Mouse (Mus musculus) liver, postnatal 0 days (tissue): ENCODE measurements around the gene Ccdc60. TPM values are rescaled to one million over a fixed set of nuclear protein-coding genes. Genes with fewer than 3 reads are reported as not detected.
"Not testable (repeated sequence)": the region's sequence is repeated elsewhere in the genome, so short reads cannot be mapped to it uniquely, and the experiment has no call there.

Source experiments
- ATAC-seq: fragments of 200-750 bp; cut with Nextera tagmentation; 2 replicates; pipeline ENCODE4 v1.8.0; 2017; ENCODE audit warnings: mild to moderate bottlenecking, moderate library complexity
- DNase-seq: peaks from one replicate; pipeline ENCODE4 v3.0.0-alpha.2; 2016
- H3K27ac ChIP-seq: fragments of 300-500 bp; sonication (generic); 2 replicates; pipeline ENCODE4 v1.5.1; 2014; ENCODE audit warnings: antibody characterized with exemption, moderate library complexity, mild to moderate bottlenecking, low read depth
- H3K27me3 ChIP-seq: fragments of 300-500 bp; sonication (generic); 2 replicates; pipeline ENCODE4 v1.6.1; 2014; ENCODE audit warnings: low read length, control low read depth, mixed read lengths; ENCODE audit not compliant: insufficient read depth
- H3K36me3 ChIP-seq: fragments of 300-500 bp; sonication (generic); replicated peaks from 2 replicates; pipeline ENCODE4 v1.6.1; 2014; ENCODE audit warnings: mild to moderate bottlenecking, control low read depth, low read length, moderate library complexity, mixed read lengths; ENCODE audit not compliant: insufficient read depth
- H3K4me1 ChIP-seq: fragments of 300-500 bp; sonication (generic); 2 replicates; pipeline ENCODE4 v1.6.1; 2014; ENCODE audit warnings: antibody characterized with exemption, mild to moderate bottlenecking, control low read depth; ENCODE audit not compliant: insufficient read depth
- H3K4me2 ChIP-seq: fragments of 300-500 bp; sonication (generic); 2 replicates; pipeline ENCODE4 v1.6.1; 2014; ENCODE audit warnings: low read depth, mild to moderate bottlenecking, low read length, moderate library complexity, mixed read lengths
- H3K4me3 ChIP-seq: fragments of 300-500 bp; sonication (generic); 2 replicates; pipeline ENCODE4 v1.5.1; 2014; ENCODE audit warnings: low read depth, low read length
- H3K9ac ChIP-seq: fragments of 300-500 bp; sonication (generic); replicated peaks from 2 replicates; pipeline ENCODE4 v1.6.1; 2014; ENCODE audit warnings: mild to moderate bottlenecking, moderate library complexity
- H3K9me3 ChIP-seq: fragments of 300-500 bp; sonication (generic); 2 replicates; pipeline ENCODE4 v1.6.1; 2016; ENCODE audit warnings: mild to moderate bottlenecking, control low read depth, low read length, mixed read lengths
- CTCF ChIP-seq: sonication (generic); IDR thresholded peaks from 2 replicates; pipeline ENCODE4 v1.5.1; 2016; ENCODE audit warnings: antibody characterized with exemption, low read depth
- EP300 ChIP-seq: IDR thresholded peaks from 2 replicates; pipeline ENCODE4 v1.6.1; 2016; ENCODE audit warnings: antibody characterized with exemption, low read depth, mild to moderate bottlenecking
- WGBS: fragments of 180-500 bp; shearing (Covaris S2); extraction: QIAGEN DNeasy Blood & Tissue Kit; methylation state at CpG from one replicate; pipeline ENCODE4 v1.1.7; 2014; ENCODE audit not compliant: insufficient replicate concordance; 5-methylcytosine and 5-hydroxymethylcytosine counted together
- polyA plus RNA-seq: library from polyadenylated mRNA; unstranded; fragments of >200 nt; fragmentation: Nextera tagmentation; extraction: Ambion mirVana; gene quantifications from 2 replicates; pipeline ENCODE4 v1.2.1, GENCODE M21; 2015

Gene Ccdc60
- polyA plus RNA-seq, 1 experiment from 2014 or later, result not detected

DNA sequence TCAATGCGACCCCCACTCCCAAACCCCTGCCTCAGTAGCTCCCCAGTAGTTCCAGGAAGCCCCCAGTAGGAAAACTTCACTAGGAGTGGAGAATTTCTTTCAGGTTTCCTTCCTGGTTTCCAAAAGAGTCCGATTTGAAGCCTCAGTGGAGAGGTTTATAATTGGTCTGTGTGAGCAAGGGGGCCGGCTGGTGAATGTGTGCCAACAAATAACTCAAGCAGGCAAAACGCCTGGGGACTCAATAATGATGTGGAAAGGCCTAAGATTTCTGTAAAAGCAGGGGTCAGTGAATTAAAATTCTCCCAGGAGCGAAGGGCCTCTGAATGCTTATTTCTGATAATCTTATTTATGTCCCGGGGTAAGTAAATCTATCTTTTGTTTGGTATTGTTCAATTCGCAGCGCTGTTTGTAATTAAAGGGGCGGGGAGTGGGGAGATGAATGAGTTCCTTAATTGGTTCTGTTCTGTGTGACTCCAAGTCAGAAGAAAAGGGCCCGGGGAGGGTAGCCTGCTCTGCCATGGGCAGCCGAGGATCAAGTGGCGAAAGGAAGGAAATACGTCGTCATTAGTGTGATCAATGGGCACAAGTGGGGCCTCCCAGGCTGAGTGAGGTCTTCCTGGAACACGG lies 23.4 kb upstream of the Ccdc60 start:
- H3K9ac ChIP-seq, result no peak overlapping the region
- no peak overlapping the region for H3K4me3 ChIP-seq
- no peaks in the 10 kb centered on the region for H3K36me3 ChIP-seq
- DNase-seq, result no peak
- no peaks in the 10 kb centered on the region for H3K27me3 ChIP-seq
- no peak overlapping the region for H3K4me2 ChIP-seq
- H3K4me1 ChIP-seq, result no peaks in the 10 kb centered on the region
- H3K27ac ChIP-seq, result no peak overlapping the region
- no peaks in the 10 kb centered on the region for H3K9me3 ChIP-seq
- TF ChIP-seq EP300 (no peak), CTCF (no peak)
- ATAC-seq, result no peak
- WGBS, result 47% methylated on average over 15 of the region's 15 CpGs

DNA sequence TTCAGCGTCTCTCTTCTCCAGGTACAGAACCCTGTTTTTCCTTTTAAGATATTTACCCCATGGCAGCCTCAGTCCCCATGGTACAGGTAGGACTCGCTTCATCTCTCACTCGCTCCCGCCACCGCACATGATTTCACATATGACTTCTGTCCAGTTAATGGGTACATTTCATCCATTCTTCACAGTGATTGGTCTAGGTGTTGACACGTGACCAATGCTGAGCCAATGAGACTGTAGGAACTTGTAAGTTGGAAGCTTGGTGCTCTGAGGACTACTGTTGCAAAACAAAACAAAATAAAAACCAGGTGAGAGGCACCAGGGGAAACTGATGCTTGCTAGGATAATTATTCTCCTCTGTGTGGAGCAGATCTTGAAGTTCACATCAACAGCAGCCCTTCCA lies 22.9 kb upstream of the Ccdc60 start:
- Histone ChIP-seq H3K9ac (no peak overlapping the region), H3K4me1 (no peaks in the 10 kb centered on the region), H3K27ac (no peak overlapping the region), H3K4me2 (no peak overlapping the region), H3K4me3 (no peak overlapping the region), H3K27me3 (no peaks in the 10 kb centered on the region), H3K36me3 (no peaks in the 10 kb centered on the region), H3K9me3 (no peaks in the 10 kb centered on the region)
- TF ChIP-seq EP300, result no peak
- TF ChIP-seq CTCF, result no peak
- DNase-seq, result no peak
- ATAC-seq, result no peak
- WGBS, result 82% methylated on average over 6 of the region's 6 CpGs

GRCm38 (mm10) chr5:116309383-116309801 lies 20.6 kb upstream of the Ccdc60 start:
- TF ChIP-seq EP300, result no peak
- no peak for TF ChIP-seq CTCF
- Histone ChIP-seq H3K4me3 (no peak overlapping the region), H3K9me3 (no peaks in the 10 kb centered on the region), H3K4me2 (no peak overlapping the region), H3K4me1 (no peaks in the 10 kb centered on the region), H3K36me3 (no peaks in the 10 kb centered on the region), H3K9ac (no peak overlapping the region), H3K27me3 (no peaks in the 10 kb centered on the region), H3K27ac (no peak overlapping the region)
- 17% methylated on average over 6 of the region's 6 CpGs for WGBS
- ATAC-seq (no peak), DNase-seq (no peak)

DNA sequence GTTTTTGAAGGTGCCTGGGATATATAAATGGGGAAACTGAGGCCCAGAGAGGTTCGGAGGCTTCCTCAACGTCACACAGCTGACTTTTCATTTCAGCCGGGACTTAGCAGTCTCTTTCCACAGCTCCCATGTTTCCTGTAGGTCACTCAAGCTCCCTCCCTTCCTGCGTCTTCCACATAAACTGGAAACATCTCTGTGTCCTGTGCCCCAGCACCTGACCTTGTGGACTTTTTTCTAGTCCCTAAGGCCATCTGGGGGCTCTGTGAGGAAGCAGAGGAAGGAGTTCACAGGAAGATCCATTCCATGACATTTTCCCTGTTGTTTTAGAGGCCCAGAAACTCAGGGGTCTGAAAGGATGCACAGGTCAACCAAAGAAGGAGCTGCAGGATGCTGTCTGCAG lies 16.8 kb upstream of the Ccdc60 start:
- no peak overlapping the region for H3K27ac ChIP-seq
- H3K27me3 ChIP-seq, result no peaks in the 10 kb centered on the region
- no peak overlapping the region for H3K4me2 ChIP-seq
- no peaks in the 10 kb centered on the region for H3K9me3 ChIP-seq
- H3K36me3 ChIP-seq, result no peaks in the 10 kb centered on the region
- ATAC-seq (no peak), DNase-seq (no peak)
- H3K9ac ChIP-seq, result no peak overlapping the region
- no peaks in the 10 kb centered on the region for H3K4me1 ChIP-seq
- H3K4me3 ChIP-seq, result no peak overlapping the region
- TF ChIP-seq CTCF (no peak), EP300 (no peak)
- WGBS, result 75% methylated on average over 4 of the region's 4 CpGs

- not testable (repeated sequence) for H3K4me3 ChIP-seq, H3K36me3 ChIP-seq, DNase-seq, H3K4me2 ChIP-seq, H3K27ac ChIP-seq, H3K4me1 ChIP-seq, H3K9ac ChIP-seq, ATAC-seq, H3K27me3 ChIP-seq, H3K9me3 ChIP-seq
These were observed 16.4 kb upstream of the Ccdc60 start for GRCm38 (mm10) chr5:116305146-116305545.

- 48% methylated on average over 9 of the region's 9 CpGs for WGBS
- H3K4me3 ChIP-seq, result no peak overlapping the region
- DNase-seq (no peak), ATAC-seq (no peak)
- H3K4me1 ChIP-seq, result no peaks in the 10 kb centered on the region
- no peak for TF ChIP-seq CTCF
- no peak for TF ChIP-seq EP300
- no peaks in the 10 kb centered on the region for H3K27me3 ChIP-seq
- H3K27ac ChIP-seq, result no peak overlapping the region
- H3K9me3 ChIP-seq, result peaks cover 1% of the 10 kb centered on the region; the same call in 1 of the 2 replicates
- no peaks in the 10 kb centered on the region for H3K36me3 ChIP-seq
- no peak overlapping the region for H3K9ac ChIP-seq
- H3K4me2 ChIP-seq, result no peak overlapping the region
These were observed 12.2 kb upstream of the Ccdc60 start for GRCm38 (mm10) chr5:116300984-116301383.

DNA sequence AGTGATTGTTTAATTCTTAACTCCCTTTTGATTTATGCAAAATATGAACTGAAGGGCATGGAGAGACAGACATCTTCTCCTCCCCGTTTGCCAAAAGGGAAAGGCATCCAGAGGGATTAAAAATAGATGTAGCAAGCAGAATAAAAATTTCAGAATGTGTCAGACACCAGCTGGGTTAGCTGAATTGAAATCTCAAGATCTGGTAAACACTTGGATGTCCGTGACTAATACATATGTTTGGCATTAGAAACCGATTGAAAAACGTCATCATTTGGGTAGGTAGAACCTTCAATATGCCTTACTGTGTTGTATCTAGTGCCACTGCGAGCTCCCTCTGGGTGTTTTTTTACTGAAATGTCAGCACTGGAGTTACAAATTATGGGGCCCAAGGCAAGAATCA lies 4.7 kb upstream of the Ccdc60 start:
- Histone ChIP-seq H3K4me3 (no peak overlapping the region), H3K9me3 (peaks cover 3% of the 10 kb centered on the region; the same call in 1 of the 2 replicates), H3K4me2 (no peak overlapping the region), H3K4me1 (no peaks in the 10 kb centered on the region), H3K9ac (no peak overlapping the region), H3K36me3 (no peaks in the 10 kb centered on the region), H3K27me3 (no peaks in the 10 kb centered on the region), H3K27ac (no peak overlapping the region)
- no peak for ATAC-seq
- no peak for TF ChIP-seq EP300
- TF ChIP-seq CTCF, result no peak
- 69% methylated on average over 5 of the region's 5 CpGs for WGBS
- no peak for DNase-seq
